Mouse (Mus musculus) thymus, postnatal 14 days (tissue): ENCODE measurements around the gene Lars2.

Source experiments
- DNase-seq: peaks from one replicate; pipeline ENCODE4 v3.0.0; 2021

The Lars2 gene

DNA sequence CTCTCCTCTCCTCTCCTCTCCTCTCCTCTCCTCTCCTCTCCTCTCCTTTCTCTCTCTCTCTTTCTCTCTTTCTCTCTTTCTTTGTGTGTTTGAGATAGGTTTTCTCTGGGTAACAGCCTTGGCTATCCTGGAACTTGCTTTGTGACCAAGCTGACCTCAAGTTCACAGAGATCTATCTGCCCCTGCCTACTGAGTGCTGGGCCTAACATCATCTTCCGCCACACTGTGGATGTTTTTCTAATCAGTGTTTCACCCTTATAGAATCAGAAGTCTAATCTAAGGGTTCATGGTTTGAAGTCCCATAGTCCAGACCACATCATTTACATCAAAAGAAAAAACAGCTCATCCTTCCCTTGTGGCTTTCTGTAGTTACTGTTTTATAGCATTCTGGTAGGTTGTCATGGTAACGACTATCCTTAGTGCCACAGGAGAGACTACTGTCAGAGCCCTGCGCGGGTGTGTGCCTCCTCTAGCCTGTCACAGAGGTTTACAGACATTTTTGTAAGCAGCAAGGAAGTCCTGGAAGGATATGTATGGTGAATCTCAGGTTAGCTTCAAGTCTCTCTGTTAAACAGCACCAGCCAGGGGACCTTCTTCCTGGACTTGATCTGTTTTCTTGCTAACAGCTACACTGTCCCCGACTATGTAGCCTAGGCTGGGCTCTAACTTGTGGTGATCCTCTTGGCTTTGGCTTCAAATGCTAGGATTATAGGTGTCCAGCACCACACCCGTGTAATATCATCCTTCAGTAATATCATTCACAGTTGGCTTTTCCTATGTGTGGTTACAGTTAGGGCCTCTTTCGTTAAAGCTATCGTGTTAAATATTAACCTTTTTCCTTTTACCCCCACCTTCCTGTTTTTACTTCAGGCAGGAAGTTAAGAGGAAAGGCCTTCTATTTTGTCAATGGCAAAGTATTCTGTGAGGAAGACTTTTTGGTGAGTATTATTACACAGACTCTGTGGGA lies 143.2 kb downstream of the Lars2 start:
- DNase-seq, result peak; percentile 39

DNA sequence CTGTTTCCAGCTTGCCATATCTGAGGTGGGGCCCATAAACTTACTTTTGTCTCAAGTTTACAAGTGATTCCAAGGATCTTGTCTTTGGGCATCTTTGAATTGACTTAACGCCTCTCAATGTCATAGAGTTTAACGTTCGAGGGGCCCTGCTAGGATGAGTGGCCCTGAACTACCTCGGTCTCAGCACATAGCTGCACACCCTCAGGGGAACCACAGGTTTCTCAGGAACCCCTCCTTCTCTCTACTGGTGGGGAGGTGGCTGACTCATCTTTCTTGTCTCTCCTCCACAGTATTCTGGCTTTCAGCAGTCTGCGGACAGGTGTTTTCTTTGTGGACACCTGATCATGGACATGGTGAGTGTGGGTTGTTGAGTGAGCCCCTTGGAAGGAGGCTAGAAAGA lies 144.2 kb downstream of the Lars2 start:
- DNase-seq, result no peak
